Mouse (Mus musculus): ENCODE data around the gene Gm20826. TPM values are rescaled to one million over a fixed set of nuclear protein-coding genes. Genes with fewer than 3 reads are reported as not detected.
"Not testable (repeated sequence)": the region's sequence is repeated elsewhere in the genome, so short reads cannot be mapped to it uniquely, and the experiment has no call there.

Gm20826 gene
- 0.07 TPM in 1 of 2 replicates, not detected in the other for polyA plus RNA-seq (2014; fragmentation: Nextera tagmentation; extraction: Ambion mirVana)

DNA sequence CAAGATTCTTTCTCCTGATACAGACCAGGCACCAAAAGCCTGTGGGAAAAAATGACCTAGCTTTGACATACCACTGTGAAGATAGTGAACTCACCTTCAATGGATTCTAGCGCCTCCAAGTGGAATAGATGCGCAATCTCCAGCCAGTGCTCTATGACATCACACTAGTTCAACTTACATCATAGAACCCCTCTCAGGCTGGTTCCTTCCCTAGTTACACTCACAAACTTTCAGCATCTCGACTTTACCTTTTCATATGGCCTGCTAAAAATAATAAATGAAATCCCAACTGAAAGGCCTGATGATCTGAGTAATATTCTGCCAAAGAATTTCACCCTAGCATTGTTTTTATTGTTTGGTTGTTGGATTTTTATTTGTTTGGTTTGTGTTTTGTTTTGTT is at the start of gene Gm20826:
TSS of gene Gm20826 (minus strand) at position 101 of the 400 bp plus-strand sequence.
- not testable (repeated sequence) for H3K27me3 ChIP-seq (ENCODE audit: control insufficient read depth, insufficient read depth, low read length); H3K9ac ChIP-seq (ENCODE audit: low read depth, low read length); ATAC-seq (ENCODE audit: low FRiP score, low TSS enrichment); H3K4me2 ChIP-seq (replicated peaks; ENCODE audit: low read depth, low read length); H3K9me3 ChIP-seq (ENCODE audit: control insufficient read depth, low read length); H3K4me3 ChIP-seq (ENCODE audit: low read length); H3K4me1 ChIP-seq (ENCODE audit: control insufficient read depth, insufficient read depth, low read length); H3K36me3 ChIP-seq (ENCODE audit: control insufficient read depth, insufficient read depth, low read length); H3K27ac ChIP-seq (ENCODE audit: low read depth, low read length)
- no CpG with 5 or more reads among the region's 3 CpGs for WGBS

Other genes with a start within 250 kb of the Gm20826 start
- gene Gm21788, start 233.5 kb downstream of the Gm20826 start, polyA plus RNA-seq (2014; fragmentation: Nextera tagmentation; extraction: Ambion mirVana), result not detected in 2 replicates
- gene Gm28576, start 84.5 kb upstream of the Gm20826 start, polyA plus RNA-seq (2014; fragmentation: Nextera tagmentation; extraction: Ambion mirVana), result not detected in 2 replicates

Data from kidney, embryonic 14.5 days (tissue).